Mouse (Mus musculus) heart, postnatal 0 days (tissue): Measurements from ENCODE around the gene Spats2. TPM values are rescaled to one million over a fixed set of nuclear protein-coding genes. Genes with fewer than 3 reads are reported as not detected.
"Not testable (repeated sequence)": the region's sequence is repeated elsewhere in the genome, so short reads cannot be mapped to it uniquely, and the experiment has no call there.

Experiments used
- ATAC-seq: fragments of 200-750 bp; cut with Nextera tagmentation; 2 replicates; pipeline ENCODE4 v1.8.0; 2017; ENCODE audit warnings: low read depth, moderate number of reproducible peaks, moderate library complexity; ENCODE audit not compliant: insufficient read depth
- DNase-seq: peaks from one replicate; pipeline ENCODE4 v3.0.0-alpha.2; 2016; ENCODE audit warnings: low spot score
- H3K27ac ChIP-seq: fragments of 300-500 bp; sonication (generic); 2 replicates; pipeline ENCODE4 v1.5.1; 2014; ENCODE audit warnings: low read depth, mild to moderate bottlenecking
- H3K27me3 ChIP-seq: fragments of 300-500 bp; sonication (generic); 2 replicates; pipeline ENCODE4 v1.6.1; 2014; ENCODE audit warnings: low read length, mixed read lengths; ENCODE audit not compliant: control insufficient read depth, insufficient read depth
- H3K36me3 ChIP-seq: fragments of 300-500 bp; sonication (generic); replicated peaks from 2 replicates; pipeline ENCODE4 v1.6.1; 2014; ENCODE audit warnings: low read length, mixed read lengths; ENCODE audit not compliant: control insufficient read depth, insufficient read depth
- H3K4me1 ChIP-seq: fragments of 300-500 bp; sonication (generic); 2 replicates; pipeline ENCODE4 v1.6.1; 2014; ENCODE audit warnings: antibody characterized with exemption; ENCODE audit not compliant: control insufficient read depth, insufficient read depth
- H3K4me2 ChIP-seq: fragments of 300-500 bp; sonication (generic); 2 replicates; pipeline ENCODE4 v1.6.1; 2014; ENCODE audit warnings: low read depth, mild to moderate bottlenecking, low read length, moderate library complexity
- H3K4me3 ChIP-seq: fragments of 300-500 bp; sonication (generic); 2 replicates; pipeline ENCODE4 v1.5.1; 2014; ENCODE audit warnings: low read depth, low read length
- H3K9ac ChIP-seq: fragments of 300-500 bp; sonication (generic); replicated peaks from 2 replicates; pipeline ENCODE4 v1.6.1; 2014; ENCODE audit warnings: low read depth, low read length, mixed read lengths
- H3K9me3 ChIP-seq: fragments of 300-500 bp; sonication (generic); replicated peaks from 2 replicates; pipeline ENCODE4 v1.6.1; 2016; ENCODE audit warnings: low read length; ENCODE audit not compliant: control insufficient read depth
- CTCF ChIP-seq: IDR thresholded peaks from 2 replicates; pipeline ENCODE4 v1.5.1; 2016; ENCODE audit warnings: antibody characterized with exemption, control low read depth, low read depth
- EP300 ChIP-seq: IDR thresholded peaks from 2 replicates; pipeline ENCODE4 v1.6.1; 2016; ENCODE audit warnings: antibody characterized with exemption, low read depth
- WGBS: fragments of 180-500 bp; shearing (Covaris S2); extraction: QIAGEN DNeasy Blood & Tissue Kit; methylation state at CpG from one replicate; pipeline ENCODE4 v1.1.7; 2014; 5-methylcytosine and 5-hydroxymethylcytosine counted together
- polyA plus RNA-seq: library from polyadenylated mRNA; unstranded; fragments of >200 nt; fragmentation: Nextera tagmentation; extraction: Ambion mirVana; gene quantifications from 2 replicates; pipeline ENCODE4 v1.2.1, GENCODE M21; 2015
- total RNA-seq: library from RNA; depleted of rRNA; stranded (reverse); fragments of >200 nt; gene quantifications from 2 replicates; pipeline ENCODE4 v1.2.3, GENCODE M21; 2014; ENCODE audit warnings: low replicate concordance

Spats2 gene
- total and polyA plus RNA-seq, 2 experiments from 2014 or later, result 16.1 to 17.6 TPM

DNA sequence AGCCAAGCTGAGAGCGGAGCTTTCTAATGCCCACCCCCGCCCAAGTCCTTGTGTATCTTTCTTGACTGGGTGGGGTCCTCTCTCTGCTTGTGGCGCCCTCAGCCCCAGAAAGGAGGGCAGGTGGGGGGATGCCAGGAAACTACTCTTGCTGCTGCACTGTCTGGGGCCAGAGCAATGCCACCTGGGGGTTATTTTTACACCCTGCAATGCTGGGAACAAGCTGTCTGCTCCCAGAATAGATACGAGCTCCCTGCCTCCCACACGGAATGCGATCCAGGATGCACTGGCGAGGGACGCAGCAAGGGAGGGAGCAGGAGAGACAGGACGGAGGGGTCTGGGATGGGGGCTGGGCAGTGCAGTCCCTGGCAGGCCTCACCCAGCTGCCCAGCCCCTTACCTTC lies 123.3 kb downstream of the Spats2 start:
- TF ChIP-seq CTCF, result peak; percentile 43
- TF ChIP-seq EP300, result peak; percentile 87; the same call in 1 of the 2 replicates
- no peaks in the 10 kb centered on the region for H3K27me3 ChIP-seq
- H3K36me3 ChIP-seq, result peaks cover 43% of the 10 kb centered on the region
- peak overlapping the region; percentile 61 for H3K4me2 ChIP-seq
- H3K9me3 ChIP-seq, result no peaks in the 10 kb centered on the region
- H3K27ac ChIP-seq, result peak overlapping the region; percentile 92
- 25% methylated on average over 8 of the region's 9 CpGs for WGBS
- peak overlapping the region; percentile 50 for H3K9ac ChIP-seq
- peak; percentile 91 for DNase-seq
- H3K4me3 ChIP-seq, result peak overlapping the region; percentile 34
- ATAC-seq, result peak; percentile 49
- H3K4me1 ChIP-seq, result peaks cover 37% of the 10 kb centered on the region

DNA sequence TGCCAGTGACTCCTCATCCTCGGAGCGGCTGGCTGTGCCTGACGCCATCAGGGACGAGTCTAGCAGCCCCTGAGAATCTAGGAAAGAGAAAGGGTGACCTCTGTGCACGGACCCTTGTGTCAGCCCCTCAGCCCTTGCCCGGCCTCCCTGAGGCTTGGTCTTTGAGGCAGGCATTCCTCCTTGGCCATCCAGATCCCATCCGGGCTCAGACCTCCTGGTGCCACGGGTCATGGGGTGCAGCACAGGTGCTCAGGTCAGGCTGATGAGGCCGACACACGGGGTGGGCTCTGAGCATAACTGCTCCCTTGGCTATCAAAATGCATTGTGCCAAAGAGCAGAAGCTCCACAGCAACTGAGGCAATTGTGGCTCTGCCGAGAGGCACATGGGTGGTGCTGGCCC lies 124.2 kb downstream of the Spats2 start:
- H3K9me3 ChIP-seq, result no peaks in the 10 kb centered on the region
- DNase-seq (no peak), ATAC-seq (no peak)
- peak overlapping the region; percentile 61 for H3K4me2 ChIP-seq
- no peaks in the 10 kb centered on the region for H3K27me3 ChIP-seq
- peaks cover 45% of the 10 kb centered on the region for H3K4me1 ChIP-seq
- TF ChIP-seq EP300 (no peak), CTCF (no peak)
- H3K9ac ChIP-seq, result peak overlapping the region; percentile 50; the same call in 1 of the 2 replicates
- peaks cover 33% of the 10 kb centered on the region for H3K36me3 ChIP-seq
- 71% methylated on average over 11 of the region's 11 CpGs for WGBS
- peak overlapping the region; percentile 92 for H3K27ac ChIP-seq
- peak overlapping the region; percentile 34 for H3K4me3 ChIP-seq

DNA sequence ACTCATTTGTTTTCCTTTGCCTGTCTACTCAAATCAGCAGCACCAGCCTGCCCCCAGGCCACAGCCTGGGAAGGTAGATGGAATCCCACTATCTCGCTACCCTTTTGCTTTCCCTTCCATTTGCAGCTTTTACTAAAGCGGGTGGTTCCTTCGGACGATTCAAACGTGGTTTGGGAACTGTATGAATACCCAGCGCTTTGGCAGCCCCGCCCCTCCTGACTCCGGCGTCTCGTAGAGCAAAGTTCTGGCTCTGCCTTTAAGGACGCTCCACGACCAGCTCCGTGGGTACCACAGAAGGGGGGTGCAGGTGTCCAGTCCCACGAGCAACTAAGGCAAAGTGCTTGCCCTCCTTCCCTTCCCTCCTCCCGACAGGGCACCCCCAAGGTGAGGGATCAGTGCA lies 125.4 kb downstream of the Spats2 start:
- H3K27me3 ChIP-seq, ATAC-seq, DNase-seq, H3K9me3 ChIP-seq: not testable (repeated sequence)
- H3K4me1 ChIP-seq, result peaks cover 46% of the 10 kb centered on the region
- 1% methylated on average over 14 of the region's 15 CpGs for WGBS
- H3K36me3 ChIP-seq, result peaks cover 21% of the 10 kb centered on the region
- peak overlapping the region; percentile 66 for H3K4me3 ChIP-seq
- peak overlapping the region; percentile 61 for H3K4me2 ChIP-seq
- H3K9ac ChIP-seq, result peak overlapping the region; percentile 63
- H3K27ac ChIP-seq, result peak overlapping the region; percentile 72

- Histone ChIP-seq H3K9me3 (no peaks in the 10 kb centered on the region), H3K27me3 (no peaks in the 10 kb centered on the region), H3K4me1 (peaks cover 43% of the 10 kb centered on the region), H3K27ac (peak within 1 kb of the TSS; percentile 98), H3K9ac (peak within 1 kb of the TSS; percentile 63), H3K36me3 (peaks cover 14% of the 10 kb centered on the region), H3K4me3 (peak within 1 kb of the TSS; percentile 66), H3K4me2 (peak within 1 kb of the TSS; percentile 79)
- ATAC-seq (peak; percentile 89), DNase-seq (peak; percentile 100)
- under 1% methylated on average over 52 of the region's 52 CpGs for WGBS
- no peak for TF ChIP-seq CTCF
- TF ChIP-seq EP300, result peak; percentile 90; the same call in 1 of the 2 replicates
These were observed 126.1 kb downstream of the Spats2 start, which contains the start of gene Mcrs1 for GRCm38 (mm10) chr15:99251626-99252380. Mcrs1 (minus strand) TSS chr15:99251961.

GRCm38 (mm10) chr15:99252381-99253174 lies 126.9 kb downstream of the Spats2 start:
- Histone ChIP-seq H3K4me2 (peak overlapping the region; percentile 79), H3K27ac (peak overlapping the region; percentile 98), H3K9ac (peak overlapping the region; percentile 60), H3K36me3 (peaks cover 7% of the 10 kb centered on the region), H3K9me3 (no peaks in the 10 kb centered on the region), H3K4me3 (peak overlapping the region; percentile 66), H3K4me1 (peaks cover 37% of the 10 kb centered on the region), H3K27me3 (no peaks in the 10 kb centered on the region)
- DNase-seq (no peak), ATAC-seq (peak; percentile 31)
- no peak for TF ChIP-seq EP300
- TF ChIP-seq CTCF, result no peak
- 2% methylated on average over 22 of the region's 22 CpGs for WGBS

- Histone ChIP-seq H3K27ac (peak overlapping the region; percentile 98), H3K4me2 (peak overlapping the region; percentile 79), H3K4me1 (peaks cover 31% of the 10 kb centered on the region)
- not testable (repeated sequence) for H3K9ac ChIP-seq, H3K27me3 ChIP-seq, DNase-seq, H3K36me3 ChIP-seq, H3K4me3 ChIP-seq, ATAC-seq, H3K9me3 ChIP-seq
- 55% methylated on average over 2 of the region's 2 CpGs for WGBS
These were observed 127.4 kb downstream of the Spats2 start for GRCm38 (mm10) chr15:99253175-99253479.
